Mouse (Mus musculus) kidney, adult 2 months (tissue): ENCODE data around the gene Krtap9-3.

ENCODE experiments used
- CTCF ChIP-seq: fragments of 200-500 bp; conservative IDR thresholded peaks from 2 replicates; pipeline ENCODE4 v1.5.1; 2011; ENCODE audit warnings: low read depth, mild to moderate bottlenecking, control low read depth, low read length, moderate library complexity, mixed read lengths; ENCODE audit not compliant: insufficient read depth, insufficient read length
- POLR2A ChIP-seq: fragments of 200-500 bp; IDR thresholded peaks from one replicate; pipeline ENCODE4 v1.6.1; 2011; ENCODE audit warnings: low read depth, low read length, control low read depth

DNA sequence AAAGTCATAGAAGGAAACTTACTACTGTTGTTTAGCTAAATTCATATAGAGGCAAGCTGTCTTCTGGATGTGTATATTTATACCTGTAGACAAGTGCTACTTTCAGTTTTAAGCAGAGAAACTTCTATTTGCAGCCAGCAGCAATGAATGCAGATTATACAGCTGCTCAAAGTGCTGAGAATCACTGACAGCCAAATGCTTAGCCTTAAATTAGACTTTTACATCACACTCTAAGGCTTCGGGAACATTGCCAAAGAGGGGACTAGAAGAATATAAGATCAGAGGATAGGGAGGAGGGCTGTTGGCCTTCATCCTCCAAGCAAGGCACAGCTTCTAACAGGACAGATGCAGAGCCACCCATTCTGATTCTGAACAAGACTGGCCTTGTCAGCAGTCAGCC is 39.2 kb upstream of the Krtap9-3 start:
- no peak for TF ChIP-seq CTCF
- TF ChIP-seq POLR2A, result no peak
